20 mouse cellular contexts compared by ENCODE assay signal in the genomic region with DNA sequence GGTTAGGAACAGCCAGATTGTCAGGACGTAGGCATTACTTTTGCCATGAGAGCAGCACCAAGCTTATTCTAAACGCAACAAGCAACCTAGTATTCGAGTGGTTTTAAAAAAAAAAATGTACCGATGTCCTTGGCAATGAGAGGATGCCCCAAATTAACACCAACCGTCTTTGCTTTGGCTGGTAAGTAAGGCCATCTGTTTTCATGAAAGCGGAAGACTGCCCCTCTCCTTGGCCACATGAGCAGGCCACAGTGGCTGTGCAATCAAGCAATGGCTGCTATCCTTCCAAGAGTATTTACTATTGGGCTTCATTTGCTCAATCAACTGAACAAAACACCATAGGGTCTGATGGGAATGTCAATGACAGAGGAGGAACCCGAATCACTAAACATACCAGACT.
A peak's percentile ranks its signal among the peaks of the same experiment; 100 is the strongest.
DNase-seq lines count a peak whose midpoint lies in the region; TF ChIP-seq lines count a peak whose summit lies in the region.
"Had no signal": no experiment of that assay in that cellular context is flagged by ENCODE, and none has a peak within 500 bp of the region (broad histone marks: within the 10 kb centered on the region; RNA-seq: fewer than 3 reads in every experiment).

No protein-coding gene starts in this region.

- intact Hi-C loops in left cerebral cortex, postnatal 4 days (cut with DNase I): no loop called here
- intact Hi-C loops in gastrocnemius, postnatal 36 days (cut with DNase I): no loop called here

- DNase-seq in adrenal gland, adult 8-10 months: peak; percentile 7
- DNase-seq in adrenal gland, adult (ENCODE audit: inconsistent age in 2 of 2, low spot score in 1 of 2): no peak
- DNase-seq in left cerebral cortex, postnatal 4 days: peak; percentile 61
- no peak for DNase-seq in left cerebral cortex, adult 11 months (ENCODE audit: low spot score)
- peak; percentile 70 to 93 for DNase-seq in cerebellum, adult 2 months
- peak; percentile 67 to 73 for DNase-seq in cerebellum, postnatal 25 days
- DNase-seq in gastrocnemius, postnatal 36 days: no peak
- DNase-seq in spleen, postnatal 36 days (ENCODE audit: low spot score in 2 of 2): no peak
- DNase-seq: embryo, embryonic 11 days; gastrocnemius, postnatal 25 days; kidney, postnatal 36 days; right cerebral cortex, postnatal 4 days; thymus, postnatal 36 days had no signal

- 5% methylated on average over 7 of the region's 7 CpGs for WGBS in cerebellum, adult 2 months

- no peak for TF ChIP-seq POLR2A in cerebellum, adult 2 months (IDR thresholded peaks at IDR 0.05; ENCODE audit: borderline replicate concordance, insufficient read depth, low read length)

- TF ChIP-seq CTCF in cerebellum, adult 2 months (IDR thresholded peaks at IDR 0.05; ENCODE audit: borderline replicate concordance, insufficient read depth, low read depth, low read length): no peak

- H3K27ac ChIP-seq in cerebellum, adult 2 months (ENCODE audit: insufficient read depth, low read length): no peak overlapping the region; the same call in 1 of the 2 replicates
- H3K27ac ChIP-seq: embryonic facial prominence, embryonic 13.5 days; hindbrain, embryonic 14.5 days; intestine, embryonic 15.5 days; left cerebral cortex, adult 2 months; macrophage; stomach, embryonic 15.5 days had no signal

- no peaks in the 10 kb centered on the region for H3K27me3 ChIP-seq in cerebellum, adult 2 months (ENCODE audit: control insufficient read depth, insufficient read depth, low read length)
- H3K27me3 ChIP-seq: embryonic facial prominence, embryonic 13.5 days; intestine, embryonic 15.5 days; stomach, embryonic 15.5 days had no signal

- no peak overlapping the region for H3K4me3 ChIP-seq in cerebellum, adult 2 months (replicated peaks; ENCODE audit: insufficient read depth, low read depth, low read length)
- H3K4me3 ChIP-seq: embryonic facial prominence, embryonic 13.5 days; erythroblast, embryonic 14.5 days; intestine, embryonic 15.5 days; left cerebral cortex, adult 2 months; stomach, embryonic 15.5 days had no signal

- H3K4me1 ChIP-seq in cerebellum, adult 2 months (ENCODE audit: control insufficient read depth, insufficient read depth, low read length): peaks cover 16% of the 10 kb centered on the region; the same call in 1 of the 2 replicates
- H3K4me1 ChIP-seq: embryonic facial prominence, embryonic 13.5 days; intestine, embryonic 15.5 days; stomach, embryonic 15.5 days had no signal

Comparison
In these comparisons a context has a peak if more than half of its experiments do, and no peak if none do; other contexts are left out.
1. DNase-seq: peak in adrenal gland, adult 8-10 months (single experiment), left cerebral cortex, postnatal 4 days (single experiment), cerebellum, adult 2 months (2 of 2) and cerebellum, postnatal 25 days (2 of 2); none in adrenal gland, adult (0 of 2), left cerebral cortex, adult 11 months (single experiment), gastrocnemius, postnatal 36 days (0 of 2) and spleen, postnatal 36 days (0 of 2).